Mouse (Mus musculus): ENCODE measurements around the gene Sardh. TPM values are rescaled to one million over a fixed set of nuclear protein-coding genes. Genes with fewer than 3 reads are reported as not detected.
A peak's percentile ranks its signal among the peaks of the same experiment; 100 is the strongest.

The Sardh gene
- polyA plus RNA-seq, 1 experiment from 2014 or later, result 21.6 TPM

GRCm38 (mm10) chr2:27210255-27210654 lies 37.9 kb downstream of the Sardh start:
- Histone ChIP-seq H3K4me3 (ENCODE audit: control insufficient read depth in 1 of 2, insufficient read depth in 1 of 2, low read depth in 1 of 2, low read length in 2 of 2) (no peak overlapping the region), H3K27ac (replicated peaks in 1 of 2; ENCODE audit: control insufficient read depth in 1 of 2, insufficient read depth in 1 of 2, low read depth in 2 of 2, low read length in 2 of 2) (peak overlapping the region; percentile 68 to 91), H3K27me3 (ENCODE audit: control insufficient read depth, insufficient read depth, low read length) (no peaks in the 10 kb centered on the region; the same call in 1 of the 2 replicates), H3K9me3 (ENCODE audit: control insufficient read depth, low read length) (no peaks in the 10 kb centered on the region), H3K9ac (ENCODE audit: low read length) (peak overlapping the region; percentile 46; the same call in 1 of the 2 replicates), H3K4me1 (ENCODE audit: control insufficient read depth in 2 of 2, insufficient read depth in 2 of 2, low read length in 2 of 2) (peaks cover 74 to 81% of the 10 kb centered on the region in 2 experiments), H3K36me3 (ENCODE audit: control insufficient read depth, insufficient read depth, low read length) (0 out of 2 replicates have a peak, but pooled peaks cover 4% of the 10 kb centered on the region), H3K4me2 (ENCODE audit: low read length) (peak overlapping the region; percentile 26; the same call in 1 of the 2 replicates)
- ATAC-seq (ENCODE audit: insufficient number of reproducible peaks, insufficient read depth, low FRiP score, low read depth), result peak; percentile 0; the same call in 1 of the 2 replicates
- 25% methylated on average over 7 of the region's 7 CpGs for WGBS

- Histone ChIP-seq H3K9me3 (ENCODE audit: control insufficient read depth, low read length) (no peaks in the 10 kb centered on the region), H3K27ac (replicated peaks in 1 of 2; ENCODE audit: control insufficient read depth in 1 of 2, insufficient read depth in 1 of 2, low read depth in 2 of 2, low read length in 2 of 2) (peak overlapping the region; percentile 69 to 91), H3K4me3 (ENCODE audit: control insufficient read depth in 1 of 2, insufficient read depth in 1 of 2, low read depth in 1 of 2, low read length in 2 of 2) (no peak overlapping the region), H3K9ac (ENCODE audit: low read length) (peak overlapping the region; percentile 59; the same call in 1 of the 2 replicates), H3K27me3 (ENCODE audit: control insufficient read depth, insufficient read depth, low read length) (no peaks in the 10 kb centered on the region; the same call in 1 of the 2 replicates), H3K4me2 (ENCODE audit: low read length) (peak overlapping the region; percentile 26; the same call in 1 of the 2 replicates), H3K36me3 (ENCODE audit: control insufficient read depth, insufficient read depth, low read length) (0 out of 2 replicates have a peak, but pooled peaks cover 4% of the 10 kb centered on the region), H3K4me1 (ENCODE audit: control insufficient read depth in 2 of 2, insufficient read depth in 2 of 2, low read length in 2 of 2) (peaks cover 75 to 84% of the 10 kb centered on the region in 2 experiments)
- WGBS, result 0% methylated on average over 5 of the region's 5 CpGs
- peak; percentile 73 for ATAC-seq (ENCODE audit: insufficient number of reproducible peaks, insufficient read depth, low FRiP score, low read depth)
Measured at GRCm38 (mm10) chr2:27209816-27210215, 38.3 kb downstream of the Sardh start.

- Histone ChIP-seq H3K9me3 (ENCODE audit: control insufficient read depth, low read length) (no peaks in the 10 kb centered on the region), H3K27me3 (ENCODE audit: control insufficient read depth, insufficient read depth, low read length) (no peaks in the 10 kb centered on the region; the same call in 1 of the 2 replicates), H3K27ac (replicated peaks in 1 of 2; ENCODE audit: control insufficient read depth in 1 of 2, insufficient read depth in 1 of 2, low read depth in 2 of 2, low read length in 2 of 2) (peak overlapping the region; percentile 69 to 91), H3K4me2 (ENCODE audit: low read length) (peak overlapping the region; percentile 26; the same call in 1 of the 2 replicates), H3K4me1 (ENCODE audit: control insufficient read depth in 2 of 2, insufficient read depth in 2 of 2, low read length in 2 of 2) (peaks cover 75 to 84% of the 10 kb centered on the region in 2 experiments), H3K36me3 (ENCODE audit: control insufficient read depth, insufficient read depth, low read length) (0 out of 2 replicates have a peak, but pooled peaks cover 1% of the 10 kb centered on the region), H3K9ac (ENCODE audit: low read length) (peak overlapping the region; percentile 59; the same call in 1 of the 2 replicates), H3K4me3 (ENCODE audit: control insufficient read depth in 1 of 2, insufficient read depth in 1 of 2, low read depth in 1 of 2, low read length in 2 of 2) (no peak overlapping the region)
- WGBS, result 50% methylated on average over 9 of the region's 9 CpGs
- 0 out of 2 replicates have a peak, but pooled peaks have one; percentile 0 for ATAC-seq (ENCODE audit: insufficient number of reproducible peaks, insufficient read depth, low FRiP score, low read depth)
Measured at GRCm38 (mm10) chr2:27209370-27209769, 38.8 kb downstream of the Sardh start.

GRCm38 (mm10) chr2:27207126-27207525 lies 41.0 kb downstream of the Sardh start:
- no peak for ATAC-seq (ENCODE audit: insufficient number of reproducible peaks, insufficient read depth, low FRiP score, low read depth)
- Histone ChIP-seq H3K4me1 (ENCODE audit: control insufficient read depth in 2 of 2, insufficient read depth in 2 of 2, low read length in 2 of 2) (peaks cover 72 to 77% of the 10 kb centered on the region in 2 experiments), H3K4me3 (ENCODE audit: control insufficient read depth in 1 of 2, insufficient read depth in 1 of 2, low read depth in 1 of 2, low read length in 2 of 2) (no peak overlapping the region), H3K9ac (ENCODE audit: low read length) (0 out of 2 replicates have a peak overlapping the region, but pooled peaks have one; percentile 10), H3K36me3 (ENCODE audit: control insufficient read depth, insufficient read depth, low read length) (no peaks in the 10 kb centered on the region), H3K27me3 (ENCODE audit: control insufficient read depth, insufficient read depth, low read length) (no peaks in the 10 kb centered on the region), H3K27ac (replicated peaks in 1 of 2; ENCODE audit: control insufficient read depth in 1 of 2, insufficient read depth in 1 of 2, low read depth in 2 of 2, low read length in 2 of 2) (peak overlapping the region; percentile 73 to 94), H3K9me3 (ENCODE audit: control insufficient read depth, low read length) (no peaks in the 10 kb centered on the region), H3K4me2 (ENCODE audit: low read length) (no peak overlapping the region)
- 90% methylated on average over 5 of the region's 5 CpGs for WGBS

- no peaks in the 10 kb centered on the region for H3K27me3 ChIP-seq (ENCODE audit: control insufficient read depth, insufficient read depth, low read length)
- ATAC-seq (ENCODE audit: insufficient number of reproducible peaks, insufficient read depth, low FRiP score, low read depth), result peak; percentile 32; the same call in 1 of the 2 replicates
- H3K4me3 ChIP-seq (ENCODE audit: control insufficient read depth in 1 of 2, insufficient read depth in 1 of 2, low read depth in 1 of 2, low read length in 2 of 2), result no peak overlapping the region
- H3K36me3 ChIP-seq (ENCODE audit: control insufficient read depth, insufficient read depth, low read length), result no peaks in the 10 kb centered on the region
- peak overlapping the region; percentile 59 for H3K9ac ChIP-seq (ENCODE audit: low read length)
- peaks cover 66 to 71% of the 10 kb centered on the region in 2 experiments for H3K4me1 ChIP-seq (ENCODE audit: control insufficient read depth in 2 of 2, insufficient read depth in 2 of 2, low read length in 2 of 2)
- H3K27ac ChIP-seq (replicated peaks in 1 of 2; ENCODE audit: control insufficient read depth in 1 of 2, insufficient read depth in 1 of 2, low read depth in 2 of 2, low read length in 2 of 2), result peak overlapping the region; percentile 83 to 94
- WGBS, result 31% methylated on average over 15 of the region's 15 CpGs
- H3K4me2 ChIP-seq (ENCODE audit: low read length), result peak overlapping the region; percentile 41
- no peaks in the 10 kb centered on the region for H3K9me3 ChIP-seq (ENCODE audit: control insufficient read depth, low read length)
Measured at GRCm38 (mm10) chr2:27206128-27206797, 41.9 kb downstream of the Sardh start.

GRCm38 (mm10) chr2:27205666-27206065 lies 42.5 kb downstream of the Sardh start:
- H3K4me1 ChIP-seq (ENCODE audit: control insufficient read depth in 2 of 2, insufficient read depth in 2 of 2, low read length in 2 of 2), result peaks cover 64 to 69% of the 10 kb centered on the region in 2 experiments

GRCm38 (mm10) chr2:27200586-27200985 lies 47.6 kb downstream of the Sardh start:
- Histone ChIP-seq H3K9ac (ENCODE audit: low read length) (peak overlapping the region; percentile 18), H3K27me3 (ENCODE audit: control insufficient read depth, insufficient read depth, low read length) (no peaks in the 10 kb centered on the region), H3K27ac (replicated peaks in 1 of 2; ENCODE audit: control insufficient read depth in 1 of 2, insufficient read depth in 1 of 2, low read depth in 2 of 2, low read length in 2 of 2) (peak overlapping the region; percentile 75 to 94), H3K4me3 (ENCODE audit: control insufficient read depth in 1 of 2, insufficient read depth in 1 of 2, low read depth in 1 of 2, low read length in 2 of 2) (no peak overlapping the region), H3K4me2 (ENCODE audit: low read length) (0 out of 2 replicates have a peak overlapping the region, but pooled peaks have one; percentile 14), H3K9me3 (ENCODE audit: control insufficient read depth, low read length) (no peaks in the 10 kb centered on the region), H3K4me1 (ENCODE audit: control insufficient read depth in 2 of 2, insufficient read depth in 2 of 2, low read length in 2 of 2) (peaks cover 61 to 75% of the 10 kb centered on the region in 2 experiments), H3K36me3 (ENCODE audit: control insufficient read depth, insufficient read depth, low read length) (no peaks in the 10 kb centered on the region)
- ATAC-seq (ENCODE audit: insufficient number of reproducible peaks, insufficient read depth, low FRiP score, low read depth), result no peak
- WGBS, result 40% methylated on average over 1 of the region's 1 CpGs

More at GRCm38 (mm10) chr2:27205666-27206065, 42.5 kb downstream of the Sardh start:
- H3K4me2 ChIP-seq (ENCODE audit: low read length), result peak overlapping the region; percentile 41
- peak; percentile 28; the same call in 1 of the 2 replicates for ATAC-seq (ENCODE audit: insufficient number of reproducible peaks, insufficient read depth, low FRiP score, low read depth)
- no peaks in the 10 kb centered on the region for H3K27me3 ChIP-seq (ENCODE audit: control insufficient read depth, insufficient read depth, low read length)
- H3K4me3 ChIP-seq (ENCODE audit: control insufficient read depth in 1 of 2, insufficient read depth in 1 of 2, low read depth in 1 of 2, low read length in 2 of 2), result no peak overlapping the region
- no peaks in the 10 kb centered on the region for H3K36me3 ChIP-seq (ENCODE audit: control insufficient read depth, insufficient read depth, low read length)
- H3K9ac ChIP-seq (ENCODE audit: low read length), result peak overlapping the region; percentile 59; the same call in 1 of the 2 replicates
- 29% methylated on average over 10 of the region's 10 CpGs for WGBS
- no peaks in the 10 kb centered on the region for H3K9me3 ChIP-seq (ENCODE audit: control insufficient read depth, low read length)
- H3K27ac ChIP-seq (replicated peaks in 1 of 2; ENCODE audit: control insufficient read depth in 1 of 2, insufficient read depth in 1 of 2, low read depth in 2 of 2, low read length in 2 of 2), result peak overlapping the region; percentile 83 to 94

Measured in heart, embryonic 14.5 days (tissue).